Mouse (Mus musculus) cerebellum, adult 2 months (tissue): ENCODE measurements around the gene Vav1.

Experiments used
- CTCF ChIP-seq: fragments of 200-500 bp; IDR thresholded peaks from 2 replicates; pipeline ENCODE4 v1.5.1; 2011; ENCODE audit warnings: low read depth, mild to moderate bottlenecking, control low read depth, low read length, moderate library complexity, borderline replicate concordance; ENCODE audit not compliant: insufficient read depth
- POLR2A ChIP-seq: fragments of 200-500 bp; IDR thresholded peaks from 2 replicates; pipeline ENCODE4 v1.6.1; 2011; ENCODE audit warnings: low read length, control low read depth, borderline replicate concordance; ENCODE audit not compliant: insufficient read depth

GRCm38 (mm10) chr17:57332241-57332640 is 53.3 kb downstream of the Vav1 start:
- TF ChIP-seq CTCF (no peak), POLR2A (no peak)
